Mouse (Mus musculus) intestine, embryonic 16.5 days (tissue): ENCODE results near the gene Ccdc51. TPM values are rescaled to one million over a fixed set of nuclear protein-coding genes. Genes with fewer than 3 reads are reported as not detected.

Experiments used
- ATAC-seq: fragments of 200-750 bp; cut with Nextera tagmentation; 2 replicates; pipeline ENCODE4 v1.8.0; 2017; ENCODE audit warnings: moderate TSS enrichment, moderate library complexity
- H3K27ac ChIP-seq: fragments of 300-500 bp; sonication (generic); 2 replicates; pipeline ENCODE4 v1.5.1; 2014; ENCODE audit warnings: mild to moderate bottlenecking, low read length
- H3K27me3 ChIP-seq: fragments of 300-500 bp; sonication (generic); replicated peaks from 2 replicates; pipeline ENCODE4 v1.6.1; 2014; ENCODE audit warnings: low read length, control low read depth, mixed read lengths; ENCODE audit not compliant: control insufficient read depth, insufficient read depth
- H3K36me3 ChIP-seq: fragments of 300-500 bp; sonication (generic); 2 replicates; pipeline ENCODE4 v1.6.1; 2014; ENCODE audit warnings: low read length, control low read depth; ENCODE audit not compliant: control insufficient read depth, insufficient read depth
- H3K4me1 ChIP-seq: fragments of 300-500 bp; sonication (generic); 2 replicates; pipeline ENCODE4 v1.6.1; 2014; ENCODE audit warnings: low read length, control low read depth, mixed read lengths; ENCODE audit not compliant: control insufficient read depth, insufficient read depth
- H3K4me2 ChIP-seq: fragments of 300-500 bp; sonication (generic); 2 replicates; pipeline ENCODE4 v1.6.1; 2014; ENCODE audit warnings: low read depth, low read length, control low read depth
- H3K4me3 ChIP-seq: fragments of 300-500 bp; sonication (generic); 2 replicates; pipeline ENCODE4 v1.5.1; 2014; ENCODE audit warnings: mild to moderate bottlenecking, low read length
- H3K9ac ChIP-seq: fragments of 300-500 bp; sonication (generic); 2 replicates; pipeline ENCODE4 v1.6.1; 2014; ENCODE audit warnings: low read depth, low read length
- H3K9me3 ChIP-seq: fragments of 300-500 bp; sonication (generic); 2 replicates; pipeline ENCODE4 v1.6.1; 2016; ENCODE audit warnings: low read length, control low read depth; ENCODE audit not compliant: control insufficient read depth
- WGBS: fragments of 180-500 bp; shearing (Covaris S2); extraction: QIAGEN DNeasy Blood & Tissue Kit; methylation state at CpG from one replicate; pipeline ENCODE4 v1.1.7; 2014; 5-methylcytosine and 5-hydroxymethylcytosine counted together
- polyA plus RNA-seq: library from polyadenylated mRNA; unstranded; fragments of >200 nt; fragmentation: Nextera tagmentation; extraction: Ambion mirVana; gene quantifications from 2 replicates; pipeline ENCODE4 v1.2.1, GENCODE M21; 2015

Ccdc51 gene
- polyA plus RNA-seq, 1 experiment from 2014 or later = 20.2 TPM

DNA sequence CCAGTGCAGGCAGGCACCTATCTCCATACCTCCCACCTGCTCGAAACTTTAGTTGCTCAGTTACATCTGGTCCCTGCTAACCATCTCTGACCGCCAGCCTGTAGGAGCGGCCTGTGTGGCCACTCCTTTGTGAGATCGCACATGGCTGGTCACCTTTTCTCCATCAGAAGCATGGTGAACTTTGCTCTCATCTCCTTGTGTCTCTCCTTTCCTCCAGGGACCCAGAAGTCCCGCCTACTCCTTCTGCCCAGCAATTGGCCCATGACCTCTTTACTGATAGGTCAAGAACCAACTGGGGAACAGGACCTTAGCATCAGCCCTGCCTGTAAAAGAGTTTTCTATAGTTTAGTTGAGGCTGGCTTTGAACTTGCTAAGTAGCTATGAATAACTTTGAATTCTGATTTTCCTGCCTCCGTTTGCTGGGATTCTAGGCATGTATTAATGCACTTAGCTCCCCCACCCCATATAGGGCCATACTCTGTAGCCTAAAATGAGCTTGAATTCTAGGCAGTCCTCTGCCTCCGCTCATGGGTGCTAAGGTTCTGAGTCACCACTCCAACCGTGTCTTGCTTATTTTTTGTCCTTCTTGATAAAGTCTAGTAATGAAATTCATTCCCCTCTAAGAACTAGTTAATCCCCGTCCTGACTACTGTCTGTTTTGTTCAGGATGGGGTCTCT is 32.2 kb upstream of the Ccdc51 start:
- Histone ChIP-seq H3K4me1 (peaks cover 7% of the 10 kb centered on the region), H3K27me3 (no peaks in the 10 kb centered on the region), H3K27ac (no peak overlapping the region), H3K36me3 (0 out of 2 replicates have a peak, but pooled peaks cover 3% of the 10 kb centered on the region), H3K4me2 (no peak overlapping the region), H3K9me3 (no peaks in the 10 kb centered on the region), H3K9ac (no peak overlapping the region), H3K4me3 (no peak overlapping the region)
- ATAC-seq = 0 out of 2 replicates have a peak, but pooled peaks have one; percentile 21
- WGBS = 79% methylated on average over 9 of the region's 9 CpGs

DNA sequence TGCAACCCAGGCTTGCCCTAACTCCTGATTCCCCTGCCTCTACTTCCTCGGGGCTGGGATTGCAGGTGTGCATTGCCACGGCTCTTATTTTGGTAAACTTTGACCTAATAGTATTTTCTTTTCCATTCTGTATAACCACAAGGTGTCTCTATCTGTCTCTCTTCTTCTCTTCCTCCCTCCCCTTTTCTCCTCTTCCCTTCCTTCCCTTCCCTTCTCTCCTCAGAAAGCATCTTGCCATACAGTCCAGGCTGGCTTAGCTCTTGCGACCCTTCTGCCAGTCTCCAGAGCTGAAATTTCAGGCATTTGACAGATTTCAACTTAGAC is 31.7 kb upstream of the Ccdc51 start:
- H3K27me3 ChIP-seq = no peaks in the 10 kb centered on the region
- no peak overlapping the region for H3K4me3 ChIP-seq
- H3K4me2 ChIP-seq = no peak overlapping the region
- no peak for ATAC-seq
- H3K9me3 ChIP-seq = no peaks in the 10 kb centered on the region
- no peak overlapping the region for H3K27ac ChIP-seq
- whole genome bisulfite sequencing = 74% methylated on average over 3 of the region's 3 CpGs
- no peak overlapping the region for H3K9ac ChIP-seq
- H3K4me1 ChIP-seq = peaks cover 10% of the 10 kb centered on the region
- H3K36me3 ChIP-seq = 0 out of 2 replicates have a peak, but pooled peaks cover 3% of the 10 kb centered on the region

DNA sequence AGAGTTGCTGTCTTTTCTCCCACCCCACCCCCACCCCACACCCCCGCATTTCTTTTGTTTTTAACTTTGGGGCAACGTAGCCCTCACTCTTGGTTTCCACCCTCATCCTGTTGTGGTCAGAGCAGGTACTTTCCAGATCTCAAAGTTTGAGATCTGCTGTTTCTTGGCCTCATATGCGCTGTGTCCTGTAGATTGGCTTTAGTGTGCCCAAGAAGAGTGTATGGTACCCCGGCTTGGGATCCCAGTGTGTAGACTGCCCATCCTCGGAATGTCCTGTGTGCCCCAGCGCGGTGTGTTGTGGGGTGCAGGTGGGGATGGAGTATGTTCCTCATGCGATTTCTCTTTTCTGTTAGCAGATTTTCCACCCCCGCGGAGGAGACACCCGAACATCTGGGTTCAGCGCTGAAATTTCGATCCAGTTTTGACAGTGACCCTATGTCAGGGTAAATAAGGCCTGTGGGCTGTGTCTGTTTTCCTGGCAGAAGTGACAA is 31.2 kb upstream of the Ccdc51 start:
- no peak overlapping the region for H3K4me3 ChIP-seq
- 0 out of 2 replicates have a peak, but pooled peaks cover 4% of the 10 kb centered on the region for H3K36me3 ChIP-seq
- H3K27ac ChIP-seq = no peak overlapping the region
- no peak overlapping the region for H3K9ac ChIP-seq
- H3K27me3 ChIP-seq = no peaks in the 10 kb centered on the region
- no peak for ATAC-seq
- no peak overlapping the region for H3K4me2 ChIP-seq
- 89% methylated on average over 13 of the region's 13 CpGs for WGBS
- H3K4me1 ChIP-seq = peaks cover 10% of the 10 kb centered on the region
- no peaks in the 10 kb centered on the region for H3K9me3 ChIP-seq

DNA sequence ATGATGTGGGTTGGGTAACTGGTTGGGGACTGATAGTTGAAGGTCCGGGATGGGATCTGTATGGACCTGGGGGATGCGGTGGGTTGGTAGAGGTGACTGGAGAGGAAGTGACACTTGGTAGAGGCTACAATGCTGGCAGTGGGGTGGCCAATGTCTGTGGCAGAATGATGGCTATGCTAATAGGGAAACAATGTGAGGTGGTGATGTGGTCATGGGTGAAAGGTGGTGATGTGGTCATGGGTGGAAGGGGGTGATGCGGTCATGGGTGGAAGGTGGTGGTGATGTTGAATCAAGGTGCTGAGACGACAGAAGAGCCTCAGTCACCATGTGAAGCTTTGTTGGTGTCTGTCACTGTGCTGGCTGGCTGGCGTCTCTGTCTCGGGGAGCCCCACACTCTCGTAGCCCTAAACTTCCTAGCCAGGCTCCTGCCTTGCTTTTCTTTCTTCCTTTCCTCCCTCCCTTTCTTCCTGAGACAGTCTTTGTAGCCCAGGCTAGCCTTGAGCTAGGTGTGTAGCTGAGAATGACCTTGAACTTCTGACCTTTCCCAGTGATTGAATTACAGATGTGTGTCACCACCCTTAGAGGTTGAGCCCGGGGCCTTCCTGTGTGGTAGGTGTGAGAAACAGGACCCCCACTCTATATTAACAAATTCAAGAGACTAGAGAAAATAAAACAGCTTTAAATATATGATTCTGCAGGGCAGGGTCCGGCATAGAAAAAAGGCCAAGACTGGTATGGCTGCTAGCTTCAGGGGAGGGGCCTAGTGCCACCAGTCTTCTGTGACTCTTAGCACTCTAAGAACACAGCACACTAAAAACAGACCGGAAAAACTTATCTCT is 30.4 kb upstream of the Ccdc51 start:
- Histone ChIP-seq H3K4me2 (no peak overlapping the region), H3K4me1 (peaks cover 10% of the 10 kb centered on the region), H3K27me3 (no peaks in the 10 kb centered on the region), H3K36me3 (0 out of 2 replicates have a peak, but pooled peaks cover 6% of the 10 kb centered on the region), H3K9me3 (no peaks in the 10 kb centered on the region), H3K4me3 (no peak overlapping the region), H3K27ac (no peak overlapping the region), H3K9ac (no peak overlapping the region)
- WGBS = 90% methylated on average over 10 of the region's 10 CpGs
- no peak for ATAC-seq

DNA sequence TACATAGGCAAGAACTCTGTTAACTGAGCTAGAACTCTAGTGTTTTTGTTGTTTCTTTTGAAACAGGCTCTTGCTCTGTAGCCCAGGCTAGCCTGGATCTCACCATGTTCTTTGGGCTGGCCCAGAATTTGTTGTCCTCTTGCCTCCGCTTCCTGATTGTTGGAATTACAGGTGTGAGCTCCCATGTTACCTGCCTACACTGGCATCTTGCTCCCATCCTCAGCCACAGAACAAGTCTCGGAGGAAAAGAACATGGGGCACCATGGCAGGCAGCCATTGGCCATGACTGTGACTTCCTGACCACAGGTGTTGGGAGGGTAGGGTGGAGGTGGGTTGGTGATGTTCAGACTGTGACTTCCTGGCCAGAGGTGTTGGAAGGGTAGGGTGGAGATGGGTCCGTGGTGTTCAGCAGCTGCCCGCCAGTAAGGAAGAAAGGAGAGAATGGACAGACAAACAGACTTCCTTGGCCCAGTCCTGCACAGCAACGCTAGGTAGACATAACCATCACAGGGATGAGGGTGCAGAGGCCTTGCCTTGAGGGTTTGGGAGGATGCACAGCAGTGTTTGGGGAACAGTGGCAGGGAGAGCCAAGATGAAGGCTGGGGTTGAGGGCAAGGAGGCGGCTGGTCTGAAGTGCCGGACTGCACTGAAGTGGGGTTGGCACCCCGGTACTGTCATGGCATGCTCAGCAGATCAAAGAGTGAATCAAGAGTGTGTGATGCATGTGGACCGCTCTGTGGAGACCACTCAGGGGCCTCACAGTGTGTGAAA is 29.6 kb upstream of the Ccdc51 start:
- Histone ChIP-seq H3K9ac (no peak overlapping the region), H3K27ac (no peak overlapping the region), H3K9me3 (no peaks in the 10 kb centered on the region), H3K4me1 (peaks cover 10% of the 10 kb centered on the region), H3K4me3 (no peak overlapping the region), H3K4me2 (no peak overlapping the region), H3K36me3 (0 out of 2 replicates have a peak, but pooled peaks cover 6% of the 10 kb centered on the region), H3K27me3 (no peaks in the 10 kb centered on the region)
- ATAC-seq = no peak
- 90% methylated on average over 9 of the region's 9 CpGs for WGBS

DNA sequence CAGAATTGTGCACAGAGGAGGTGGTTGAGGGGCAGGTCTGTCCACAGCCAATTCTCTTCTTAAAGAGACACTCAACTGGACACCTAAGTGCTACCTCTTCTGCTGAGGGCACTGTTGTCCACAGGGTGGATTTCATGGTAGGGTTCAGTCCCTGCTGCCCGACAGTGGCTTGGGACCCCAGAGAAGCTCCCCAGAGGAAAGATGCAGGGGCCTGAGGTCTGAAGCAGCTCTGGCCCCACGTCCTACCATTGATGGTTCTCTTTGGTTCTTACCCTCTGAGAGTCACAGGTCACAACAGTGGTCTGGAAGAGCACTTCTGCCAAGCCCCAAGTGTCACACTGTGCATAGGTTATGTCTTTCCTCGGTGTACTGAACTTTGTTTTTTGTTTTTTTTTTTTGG is 28.9 kb upstream of the Ccdc51 start:
- ATAC-seq = no peak
- H3K36me3 ChIP-seq = 0 out of 2 replicates have a peak, but pooled peaks cover 6% of the 10 kb centered on the region

DNA sequence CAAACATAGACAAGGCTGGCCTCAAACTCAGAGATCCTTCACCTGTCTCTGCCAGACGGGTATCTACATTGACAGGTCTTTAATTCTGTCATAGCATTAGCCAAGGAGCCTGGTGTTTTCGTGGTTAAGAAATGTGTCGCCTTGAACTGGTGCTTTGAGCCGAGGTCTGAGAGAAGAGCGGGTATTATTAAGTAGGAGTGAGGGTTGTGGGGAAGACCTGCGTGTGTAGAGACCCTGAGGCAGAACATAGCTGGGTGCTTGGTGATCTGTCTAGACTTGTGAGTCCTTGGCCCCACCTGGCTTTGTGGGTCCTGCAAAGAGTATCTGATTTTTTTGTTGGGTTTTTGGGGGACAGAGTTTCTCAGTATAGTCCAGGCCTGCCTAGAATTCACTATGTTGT is 28.4 kb upstream of the Ccdc51 start:
- Histone ChIP-seq H3K4me1 (peaks cover 15% of the 10 kb centered on the region), H3K27ac (no peak overlapping the region)
- 73% methylated on average over 6 of the region's 6 CpGs for WGBS

More for the DNA sequence above, 28.9 kb upstream of the Ccdc51 start:
- peaks cover 11% of the 10 kb centered on the region for H3K4me1 ChIP-seq
- H3K4me3 ChIP-seq = no peak overlapping the region
- H3K27me3 ChIP-seq = no peaks in the 10 kb centered on the region
- no peaks in the 10 kb centered on the region for H3K9me3 ChIP-seq
- no peak overlapping the region for H3K27ac ChIP-seq
- 81% methylated on average over 3 of the region's 3 CpGs for WGBS
- H3K9ac ChIP-seq = no peak overlapping the region
- no peak overlapping the region for H3K4me2 ChIP-seq

DNA sequence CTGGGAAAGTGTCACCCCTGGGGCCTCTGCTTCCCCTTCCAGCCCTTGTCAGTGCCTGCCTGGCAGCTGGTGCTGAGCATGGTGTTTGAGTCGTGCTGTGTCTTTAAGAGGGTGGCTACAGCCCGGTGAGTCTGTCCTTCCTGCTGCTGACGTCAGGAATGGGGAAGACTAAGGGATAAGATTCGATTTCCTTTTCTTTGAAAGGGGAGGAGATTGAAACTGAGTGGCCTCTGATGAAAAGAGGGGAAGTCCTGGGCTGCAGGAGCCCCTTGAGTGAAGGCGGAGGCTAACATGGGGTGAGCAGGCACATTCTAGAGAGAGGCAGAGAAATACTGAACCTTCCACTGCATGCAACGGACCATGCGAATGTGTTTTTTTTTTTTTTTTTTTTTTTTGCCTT is 27.6 kb upstream of the Ccdc51 start:
- peak overlapping the region; percentile 57 for H3K4me2 ChIP-seq
- peak; percentile 81 for ATAC-seq
- peak overlapping the region; percentile 39 for H3K4me3 ChIP-seq
- H3K36me3 ChIP-seq = 0 out of 2 replicates have a peak, but pooled peaks cover 6% of the 10 kb centered on the region
- peak overlapping the region; percentile 84 for H3K27ac ChIP-seq
- no peaks in the 10 kb centered on the region for H3K9me3 ChIP-seq
- peak overlapping the region; percentile 68 for H3K9ac ChIP-seq
- H3K4me1 ChIP-seq = peaks cover 16% of the 10 kb centered on the region
- WGBS = 4% methylated on average over 7 of the region's 7 CpGs
- H3K27me3 ChIP-seq = no peaks in the 10 kb centered on the region

More for the DNA sequence above, 28.4 kb upstream of the Ccdc51 start:
- no peak overlapping the region for H3K9ac ChIP-seq
- no peaks in the 10 kb centered on the region for H3K9me3 ChIP-seq
- H3K4me3 ChIP-seq = no peak overlapping the region
- H3K27me3 ChIP-seq = no peaks in the 10 kb centered on the region
- H3K4me2 ChIP-seq = no peak overlapping the region
- H3K36me3 ChIP-seq = 0 out of 2 replicates have a peak, but pooled peaks cover 6% of the 10 kb centered on the region
- no peak for ATAC-seq
